Mouse (Mus musculus) G1E (cell line): ENCODE data around the gene Rin3. TPM values are rescaled to one million over a fixed set of nuclear protein-coding genes. Genes with fewer than 3 reads are reported as not detected.

Source experiments
- ATAC-seq: 2 replicates; pipeline ENCODE4 v1.8.0; 2016; ENCODE audit warnings: mild to moderate bottlenecking; ENCODE audit not compliant: insufficient number of reproducible peaks, poor library complexity, low FRiP score, severe bottlenecking; ENCODE audit errors: extremely low read depth
- DNase-seq: peaks from one replicate; pipeline ENCODE4 v3.0.0; 2012; ENCODE audit warnings: low spot score
- H3K27me3 ChIP-seq: 2 replicates; pipeline ENCODE4 v1.6.1; 2012; ENCODE audit warnings: mild to moderate bottlenecking, low read length, inconsistent platforms; ENCODE audit not compliant: insufficient read depth
- H3K36me3 ChIP-seq: replicated peaks from 2 replicates; pipeline ENCODE3; 2012; ENCODE audit warnings: mild to moderate bottlenecking, inconsistent platforms
- H3K4me1 ChIP-seq: 2 replicates; pipeline ENCODE4 v1.6.1; 2012; ENCODE audit warnings: low read depth, low read length, inconsistent platforms, mixed read lengths; ENCODE audit not compliant: insufficient read depth
- H3K4me3 ChIP-seq: 2 replicates; pipeline ENCODE4 v1.5.1; 2012; ENCODE audit warnings: low read depth, mild to moderate bottlenecking, inconsistent platforms, low read length, moderate library complexity, mixed read lengths
- H3K9me3 ChIP-seq: replicated peaks from 2 replicates; pipeline ENCODE4 v1.6.1; 2012; ENCODE audit warnings: inconsistent platforms
- CTCF ChIP-seq: IDR thresholded peaks from 2 replicates; pipeline ENCODE4 v1.5.1; 2012; ENCODE audit warnings: low read depth, low read length, inconsistent platforms, mixed read lengths
- GATA1 ChIP-seq: IDR thresholded peaks from 2 replicates; pipeline ENCODE4 v1.6.1; 2012; ENCODE audit warnings: borderline replicate concordance, low read length, inconsistent platforms, mixed read lengths
- GATA2 ChIP-seq: IDR thresholded peaks from 2 replicates; pipeline ENCODE4 v1.6.1; 2012; ENCODE audit warnings: low read depth, low read length, inconsistent platforms, borderline replicate concordance
- POLR2AphosphoS5 ChIP-seq: IDR thresholded peaks from 2 replicates; pipeline ENCODE4 v1.6.1; 2012; ENCODE audit warnings: low read depth, low read length, inconsistent platforms; ENCODE audit not compliant: insufficient replicate concordance
- TAL1 ChIP-seq: conservative IDR thresholded peaks from 2 replicates; pipeline ENCODE4 v1.6.1; 2012; ENCODE audit warnings: low read depth, low read length, inconsistent platforms, mixed read lengths
- polyA plus RNA-seq: library from polyadenylated mRNA; stranded (reverse); fragments of >175 nt; gene quantifications from 2 replicates; pipeline ENCODE4 v1.2.3, GENCODE M21; 2012
- total RNA-seq, 2 experiments: library from RNA; stranded (forward) in 1 of 2; stranded (reverse) in 1 of 2; fragments of 200-1000 nt in 1 of 2; fragments of >200 nt in 1 of 2; fragmentation: Nextera tagmentation in 1 of 2; gene quantifications; 2 replicates each; pipeline ENCODE4 v1.2.3; 2014 to 2017

Rin3 gene
- total and polyA plus RNA-seq, 3 experiments: 3.4 to 5.2 (median 4.2) TPM

DNA sequence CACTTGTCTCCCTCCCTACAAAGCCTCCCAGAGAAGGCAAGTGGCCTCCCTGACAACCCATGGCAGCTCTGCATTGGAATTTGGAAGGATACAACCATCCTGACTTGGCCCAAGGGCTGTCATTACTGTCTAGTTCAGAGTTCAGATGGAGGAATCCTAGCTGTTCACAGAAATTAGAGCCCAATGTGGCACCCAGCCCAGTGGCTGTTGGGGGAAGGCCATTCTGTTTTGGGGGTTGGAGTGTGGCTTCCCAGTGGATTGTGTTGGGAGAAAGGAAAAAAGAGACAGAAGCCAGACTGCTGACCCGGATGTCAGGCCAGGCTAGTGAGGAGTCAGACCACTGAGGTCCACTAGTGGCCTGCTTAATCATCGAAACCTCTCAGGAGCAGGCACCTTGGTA lies 40.5 kb downstream of the Rin3 start:
- DNase-seq: no peak
- no peaks in the 10 kb centered on the region for H3K36me3 ChIP-seq

DNA sequence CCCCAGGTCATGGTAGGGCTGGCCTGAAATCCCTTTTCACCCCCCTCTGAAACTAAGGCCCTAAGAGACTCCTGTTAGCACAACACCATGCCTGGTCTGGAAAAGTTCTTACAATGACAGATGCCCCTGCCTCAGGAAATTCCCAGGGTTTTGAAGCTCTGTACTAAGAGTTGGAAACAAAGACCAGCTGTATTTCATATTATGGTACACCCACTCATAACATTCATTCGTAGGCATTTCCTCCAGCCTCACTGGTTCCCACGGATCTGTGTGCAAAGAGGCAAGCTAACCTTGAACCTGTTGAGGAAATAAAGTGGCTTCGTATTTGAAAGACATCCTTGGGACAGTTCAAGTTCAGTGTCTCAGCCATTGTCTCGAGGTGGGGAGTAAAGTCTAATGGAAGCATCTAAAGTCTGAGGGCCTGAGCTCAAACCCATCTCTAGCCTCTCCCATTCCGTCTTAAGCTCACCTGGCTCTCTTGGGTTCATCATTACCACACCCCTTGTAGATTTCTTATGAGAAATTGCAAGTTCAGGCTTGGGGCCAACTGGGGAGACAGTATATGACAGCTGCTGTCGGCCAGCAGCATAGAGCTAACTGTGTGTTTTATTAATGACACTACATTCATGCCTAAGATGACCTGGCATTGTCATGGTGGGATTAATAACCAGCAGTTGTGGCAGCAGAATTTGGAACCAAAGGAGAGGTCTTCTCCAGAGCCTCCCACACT lies 41.5 kb downstream of the Rin3 start:
- H3K4me3 ChIP-seq: no peak overlapping the region
- no peaks in the 10 kb centered on the region for H3K36me3 ChIP-seq
- no peak for ATAC-seq
- DNase-seq: no peak
- H3K27me3 ChIP-seq: no peaks in the 10 kb centered on the region; the same call in 1 of the 2 replicates
- TF ChIP-seq GATA1: no peak
- no peak for TF ChIP-seq TAL1
- no peak for TF ChIP-seq GATA2
- no peak for TF ChIP-seq CTCF
- TF ChIP-seq POLR2AphosphoS5: no peak
- H3K9me3 ChIP-seq: no peaks in the 10 kb centered on the region
- no peaks in the 10 kb centered on the region for H3K4me1 ChIP-seq

More for the DNA sequence above, 40.5 kb downstream of the Rin3 start:
- Histone ChIP-seq H3K4me1 (no peaks in the 10 kb centered on the region), H3K27me3 (no peaks in the 10 kb centered on the region; the same call in 1 of the 2 replicates), H3K4me3 (no peak overlapping the region), H3K9me3 (no peaks in the 10 kb centered on the region)
- no peak for TF ChIP-seq POLR2AphosphoS5
- no peak for TF ChIP-seq TAL1
- TF ChIP-seq GATA2: no peak
- no peak for TF ChIP-seq GATA1
- no peak for TF ChIP-seq CTCF
- ATAC-seq: no peak

DNA sequence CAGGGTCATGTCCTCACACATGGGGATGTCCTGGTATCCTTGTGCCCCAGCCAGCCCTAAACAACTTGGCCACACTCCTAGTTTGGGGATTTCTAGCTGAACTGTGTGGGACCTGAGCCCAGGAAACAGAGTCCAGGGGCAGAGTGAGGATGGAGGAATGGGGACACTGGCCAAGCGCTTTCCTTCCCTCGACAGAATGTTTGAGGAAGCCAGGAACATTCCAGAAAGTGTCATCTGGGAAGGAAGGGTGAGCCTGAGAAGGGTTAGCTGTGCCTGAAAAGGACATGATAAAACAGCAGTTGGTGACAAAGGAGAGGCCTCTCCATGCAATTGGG lies 42.0 kb downstream of the Rin3 start:
- Histone ChIP-seq H3K27me3 (no peaks in the 10 kb centered on the region; the same call in 1 of the 2 replicates), H3K9me3 (no peaks in the 10 kb centered on the region), H3K4me1 (no peaks in the 10 kb centered on the region), H3K4me3 (no peak overlapping the region), H3K36me3 (no peaks in the 10 kb centered on the region)
- DNase-seq: no peak
- no peak for ATAC-seq
- TF ChIP-seq GATA1: no peak
- TF ChIP-seq POLR2AphosphoS5: no peak
- no peak for TF ChIP-seq CTCF
- no peak for TF ChIP-seq GATA2
- TF ChIP-seq TAL1: no peak

DNA sequence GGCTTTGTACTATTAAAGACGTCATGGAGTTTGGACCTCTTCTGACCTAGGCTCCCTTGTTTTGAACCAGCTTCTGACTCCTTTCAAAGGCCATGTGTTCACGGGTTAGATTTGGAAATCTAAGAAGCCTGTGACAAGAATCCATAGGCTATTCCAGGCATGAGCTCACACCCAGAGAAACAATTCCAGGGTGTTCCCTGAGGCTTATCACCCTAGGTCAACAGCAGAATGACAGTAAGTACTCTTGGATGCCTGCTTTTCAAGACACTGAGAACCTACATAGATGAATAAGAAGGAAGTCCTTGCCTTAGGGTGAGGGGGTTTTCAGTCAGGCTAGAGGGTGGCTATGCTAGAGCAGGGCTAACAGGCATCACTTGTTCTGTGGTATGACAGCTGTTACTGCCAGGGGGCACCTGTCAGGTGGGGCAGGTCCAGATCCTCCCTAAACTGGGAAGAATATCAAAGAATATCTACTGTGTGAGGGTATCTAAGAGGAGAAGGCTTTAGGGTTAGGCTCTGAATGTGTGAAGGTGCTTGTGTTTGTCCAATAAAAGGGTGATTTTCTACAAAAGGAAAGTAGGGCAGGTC lies 44.0 kb downstream of the Rin3 start:
- no peaks in the 10 kb centered on the region; the same call in 1 of the 2 replicates for H3K27me3 ChIP-seq
- no peak for DNase-seq
- no peak for ATAC-seq
- H3K4me3 ChIP-seq: no peak overlapping the region
- H3K4me1 ChIP-seq: no peaks in the 10 kb centered on the region
- H3K36me3 ChIP-seq: no peaks in the 10 kb centered on the region
- TF ChIP-seq CTCF (no peak), TAL1 (no peak), GATA1 (no peak), GATA2 (no peak), POLR2AphosphoS5 (no peak)
- no peaks in the 10 kb centered on the region for H3K9me3 ChIP-seq

DNA sequence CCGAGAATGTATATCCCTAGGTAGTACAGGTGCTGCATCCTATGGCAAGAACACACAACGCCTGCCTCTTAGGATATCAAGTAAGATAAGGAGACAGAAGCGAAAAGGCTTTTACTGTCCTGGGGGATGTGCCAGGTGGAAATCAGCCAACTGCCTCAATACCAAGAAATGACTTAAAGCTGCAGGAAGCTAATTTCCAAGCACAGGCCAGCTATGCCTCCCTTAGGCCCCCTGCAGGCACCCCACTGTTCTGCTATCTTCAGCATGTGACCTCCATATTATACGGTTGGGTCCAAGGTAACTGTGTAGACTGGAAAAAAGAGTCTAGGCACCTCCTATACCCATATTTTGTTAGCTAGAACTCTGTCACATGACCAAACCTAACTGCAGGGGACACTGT lies 44.7 kb downstream of the Rin3 start:
- Histone ChIP-seq H3K4me1 (no peaks in the 10 kb centered on the region), H3K9me3 (no peaks in the 10 kb centered on the region), H3K27me3 (no peaks in the 10 kb centered on the region; the same call in 1 of the 2 replicates), H3K4me3 (no peak overlapping the region), H3K36me3 (no peaks in the 10 kb centered on the region)
- ATAC-seq (no peak), DNase-seq (no peak)
- TF ChIP-seq POLR2AphosphoS5: no peak

DNA sequence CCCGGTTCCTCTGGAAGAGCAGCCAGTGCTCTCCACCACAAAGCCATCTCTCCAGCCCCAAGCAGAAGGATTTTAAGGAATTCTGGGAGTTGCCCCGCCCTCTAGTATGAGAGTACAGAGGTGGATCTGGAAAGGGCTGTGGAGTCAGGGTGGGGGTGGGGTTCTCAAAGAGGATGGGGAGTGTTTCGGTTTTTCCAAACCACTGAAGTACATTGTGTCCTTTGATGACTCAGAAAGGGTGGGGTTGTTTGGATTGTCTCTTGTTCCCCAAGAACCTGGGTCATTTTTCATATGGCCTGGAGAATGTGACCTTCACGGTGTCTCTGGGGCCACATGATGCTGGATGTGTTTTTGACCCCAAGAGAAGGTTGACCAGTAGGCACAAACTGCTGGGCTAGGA lies 45.2 kb downstream of the Rin3 start:
- TF ChIP-seq CTCF (no peak), GATA2 (no peak), POLR2AphosphoS5 (no peak), TAL1 (no peak), GATA1 (no peak)
- Histone ChIP-seq H3K36me3 (no peaks in the 10 kb centered on the region), H3K4me1 (no peaks in the 10 kb centered on the region), H3K4me3 (no peak overlapping the region), H3K27me3 (no peaks in the 10 kb centered on the region; the same call in 1 of the 2 replicates), H3K9me3 (no peaks in the 10 kb centered on the region)
- DNase-seq (no peak), ATAC-seq (no peak)

DNA sequence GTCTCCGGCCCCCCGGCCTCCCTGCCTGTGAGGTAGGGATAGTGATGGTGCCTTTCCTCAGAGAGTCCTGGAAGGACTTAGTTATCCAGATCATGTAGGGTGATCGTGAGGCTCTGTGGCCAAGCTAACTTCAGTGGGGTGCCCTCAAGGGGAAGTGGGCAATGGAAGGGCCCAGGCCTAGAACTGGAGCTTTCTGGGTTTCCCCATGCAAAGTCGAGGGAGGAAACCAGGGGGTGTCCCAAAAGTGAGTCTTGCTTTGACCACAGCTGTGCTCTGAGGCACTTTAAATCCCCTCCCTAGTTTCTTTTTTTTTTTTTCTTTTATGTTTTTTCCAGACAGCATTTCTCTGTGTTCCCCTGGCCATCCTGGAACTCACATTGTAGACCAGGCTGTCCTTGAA lies 47.3 kb downstream of the Rin3 start:
- H3K27me3 ChIP-seq: no peaks in the 10 kb centered on the region; the same call in 1 of the 2 replicates
- H3K4me3 ChIP-seq: no peak overlapping the region
- TF ChIP-seq TAL1 (no peak), GATA1 (no peak), CTCF (no peak), GATA2 (no peak), POLR2AphosphoS5 (no peak)
- no peaks in the 10 kb centered on the region for H3K4me1 ChIP-seq
- H3K36me3 ChIP-seq: no peaks in the 10 kb centered on the region
- DNase-seq (no peak), ATAC-seq (no peak)
- no peaks in the 10 kb centered on the region for H3K9me3 ChIP-seq
